Mouse (Mus musculus): ENCODE results near the gene Mtf2.
"Not testable (repeated sequence)": the region's sequence is repeated elsewhere in the genome, so short reads cannot be mapped to it uniquely, and the experiment has no call there.

Gene Mtf2

DNA sequence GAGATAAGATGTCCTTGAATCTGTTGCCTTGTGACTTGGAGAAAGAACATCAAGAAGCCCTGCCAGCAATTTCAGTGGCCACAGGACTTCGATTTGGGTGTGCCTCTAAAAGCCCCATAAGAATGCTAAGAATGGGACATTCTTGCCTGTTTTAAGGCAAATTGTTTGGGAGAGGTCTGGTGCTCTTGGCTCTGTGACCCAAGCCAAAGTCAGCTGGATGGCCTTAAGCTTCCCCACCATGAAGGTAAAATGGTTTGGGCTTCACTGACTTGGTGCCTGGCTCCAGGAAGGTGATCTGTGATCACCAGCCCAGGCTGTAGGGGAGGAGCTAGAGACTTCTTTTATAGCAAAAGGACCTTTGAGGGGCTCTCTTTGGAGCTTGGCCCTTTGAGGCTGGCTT, 13.3 kb upstream of the Mtf2 start:
- H3K27me3 ChIP-seq (ENCODE audit: control insufficient read depth, insufficient read depth, low read length, poor library complexity, severe bottlenecking): no peaks in the 10 kb centered on the region
- no peak for DNase-seq (ENCODE audit: low read depth, low spot score)
- H3K36me3 ChIP-seq (ENCODE audit: control insufficient read depth, insufficient read depth, low read length, poor library complexity, severe bottlenecking): no peaks in the 10 kb centered on the region

DNA sequence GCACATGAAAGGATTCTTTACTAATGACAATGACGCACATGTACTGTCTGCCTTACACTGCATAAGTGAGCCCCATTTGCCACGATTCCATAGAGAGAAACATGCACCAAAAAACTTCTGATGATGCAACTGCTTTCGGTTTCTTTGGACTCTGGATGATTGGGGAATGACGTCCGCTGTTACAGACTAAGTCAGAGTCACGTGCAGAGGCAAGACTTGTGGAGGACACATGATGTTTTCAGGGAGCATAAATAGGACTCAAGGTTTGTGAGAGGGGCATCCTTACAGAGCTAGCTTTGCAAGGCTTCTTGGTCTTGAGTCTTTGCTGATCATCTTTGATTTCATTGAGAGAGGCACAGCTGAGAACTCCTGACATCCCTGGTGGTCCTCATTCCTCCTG, 11.9 kb upstream of the Mtf2 start:
- Histone ChIP-seq H3K36me3 (ENCODE audit: control insufficient read depth, insufficient read depth, low read length, poor library complexity, severe bottlenecking) (no peaks in the 10 kb centered on the region), H3K27me3 (ENCODE audit: control insufficient read depth, insufficient read depth, low read length, poor library complexity, severe bottlenecking) (no peaks in the 10 kb centered on the region)
- no peak for DNase-seq (ENCODE audit: low read depth, low spot score)

DNA sequence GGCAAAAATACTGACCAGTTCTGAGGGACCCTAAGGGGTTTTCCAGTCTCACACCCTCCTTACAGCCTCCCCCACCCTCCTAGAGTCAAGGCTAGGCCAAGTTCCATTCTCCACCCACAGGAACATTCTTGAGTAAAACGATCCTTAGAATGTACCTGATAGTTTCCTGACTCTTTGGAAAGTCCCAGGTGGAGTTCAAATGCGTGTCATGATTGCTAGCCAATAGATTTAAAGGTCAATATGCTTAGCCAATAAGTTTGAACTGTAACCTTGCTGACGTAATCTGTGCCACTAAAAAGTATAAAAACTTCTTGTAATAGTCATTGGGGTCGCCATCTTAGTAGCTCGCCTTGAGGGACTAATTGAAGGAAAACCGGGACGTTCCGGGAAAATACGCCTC, 5.1 kb upstream of the Mtf2 start:
- DNase-seq (ENCODE audit: low read depth, low spot score): no peak
- H3K36me3 ChIP-seq (ENCODE audit: control insufficient read depth, insufficient read depth, low read length, poor library complexity, severe bottlenecking): no peaks in the 10 kb centered on the region
- no peaks in the 10 kb centered on the region for H3K27me3 ChIP-seq (ENCODE audit: control insufficient read depth, insufficient read depth, low read length, poor library complexity, severe bottlenecking)

DNA sequence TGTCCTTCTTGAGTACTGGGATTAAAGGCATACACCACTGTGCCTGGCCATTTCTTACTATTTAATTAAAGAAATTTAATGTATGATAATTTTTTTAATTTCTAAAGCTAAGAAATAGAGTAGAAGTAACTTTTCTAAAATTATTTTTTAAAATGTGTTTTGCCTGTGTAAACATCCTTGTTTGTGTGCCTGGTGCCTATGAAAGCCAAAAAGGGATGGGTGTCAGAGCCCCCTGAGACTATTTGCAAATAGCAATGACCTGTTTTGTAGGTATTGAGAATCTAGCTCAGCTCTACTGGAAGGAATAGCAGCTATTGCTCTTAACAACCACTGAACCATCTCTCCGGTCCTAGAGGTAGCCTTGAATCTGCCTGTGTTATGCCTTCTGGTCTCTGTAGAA, 6.8 kb downstream of the Mtf2 start:
- H3K27me3 ChIP-seq (ENCODE audit: control insufficient read depth, insufficient read depth, low read length, poor library complexity, severe bottlenecking): 0 out of 2 replicates have a peak, but pooled peaks cover 2% of the 10 kb centered on the region

DNA sequence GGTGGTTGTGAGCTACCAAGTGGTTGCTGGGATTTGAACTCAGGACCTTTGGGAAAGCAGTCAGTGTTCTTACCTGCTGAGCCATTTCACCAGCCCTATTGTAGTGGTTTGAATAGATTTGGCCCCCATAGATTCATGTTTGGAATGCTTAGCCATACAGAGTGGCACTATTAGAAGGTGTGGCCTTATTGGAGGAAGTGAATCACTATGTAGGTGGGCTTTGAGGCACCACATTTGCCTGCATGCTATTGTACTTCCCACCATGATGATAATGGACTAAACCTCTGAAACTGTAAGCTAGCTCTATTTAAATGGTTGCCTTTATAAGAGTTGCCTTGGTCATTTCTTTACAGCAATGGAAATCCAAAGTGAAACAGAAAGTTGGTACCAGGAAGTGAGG, 10.8 kb downstream of the Mtf2 start:
- H3K36me3 ChIP-seq (ENCODE audit: control insufficient read depth, insufficient read depth, low read length, poor library complexity, severe bottlenecking): 0 out of 2 replicates have a peak, but pooled peaks cover 2% of the 10 kb centered on the region
- DNase-seq (ENCODE audit: low read depth, low spot score): peak; percentile 3
- H3K27me3 ChIP-seq (ENCODE audit: control insufficient read depth, insufficient read depth, low read length, poor library complexity, severe bottlenecking): no peaks in the 10 kb centered on the region

More for the DNA sequence above, 6.8 kb downstream of the Mtf2 start:
- H3K36me3 ChIP-seq (ENCODE audit: control insufficient read depth, insufficient read depth, low read length, poor library complexity, severe bottlenecking): 0 out of 2 replicates have a peak, but pooled peaks cover 2% of the 10 kb centered on the region
- no peak for DNase-seq (ENCODE audit: low read depth, low spot score)

DNA sequence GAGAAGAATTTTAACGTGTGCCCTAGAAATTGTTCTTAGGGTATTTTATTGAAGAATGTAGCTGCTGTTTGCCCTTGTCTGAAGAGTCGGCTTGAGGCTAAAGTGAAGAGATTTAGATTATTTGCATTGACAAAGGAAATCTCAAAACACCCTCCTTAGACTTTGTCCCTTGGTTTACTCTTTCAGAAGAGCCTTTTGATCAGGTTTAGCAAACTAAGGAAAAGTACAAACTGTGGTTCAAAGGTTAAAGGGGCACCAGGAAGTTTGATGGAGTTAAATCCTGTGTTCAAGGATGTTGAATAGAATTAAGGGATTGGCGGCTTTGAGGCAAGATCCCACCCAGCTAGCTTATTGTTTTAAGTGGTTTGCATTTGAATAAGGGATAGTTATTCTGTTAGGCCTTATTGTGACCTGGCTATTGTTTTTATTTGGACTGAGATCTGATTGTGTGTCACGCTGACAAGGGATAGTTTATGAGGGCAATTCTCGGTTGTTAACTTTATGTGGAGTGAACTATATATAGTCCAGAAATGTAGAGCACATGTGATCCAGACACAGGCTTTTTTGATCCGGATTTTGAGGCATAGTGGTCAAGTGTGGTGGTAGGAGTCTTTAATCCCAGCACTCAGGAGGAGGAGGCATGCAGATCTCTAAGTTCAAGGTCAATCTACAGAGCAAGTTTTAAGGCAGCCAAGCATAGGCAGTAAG, 11.5 kb downstream of the Mtf2 start:
- no peak for DNase-seq (ENCODE audit: low read depth, low spot score)
- Histone ChIP-seq H3K27me3 (ENCODE audit: control insufficient read depth, insufficient read depth, low read length, poor library complexity, severe bottlenecking) (no peaks in the 10 kb centered on the region), H3K36me3 (ENCODE audit: control insufficient read depth, insufficient read depth, low read length, poor library complexity, severe bottlenecking) (peaks cover 2% of the 10 kb centered on the region; the same call in 1 of the 2 replicates)

DNA sequence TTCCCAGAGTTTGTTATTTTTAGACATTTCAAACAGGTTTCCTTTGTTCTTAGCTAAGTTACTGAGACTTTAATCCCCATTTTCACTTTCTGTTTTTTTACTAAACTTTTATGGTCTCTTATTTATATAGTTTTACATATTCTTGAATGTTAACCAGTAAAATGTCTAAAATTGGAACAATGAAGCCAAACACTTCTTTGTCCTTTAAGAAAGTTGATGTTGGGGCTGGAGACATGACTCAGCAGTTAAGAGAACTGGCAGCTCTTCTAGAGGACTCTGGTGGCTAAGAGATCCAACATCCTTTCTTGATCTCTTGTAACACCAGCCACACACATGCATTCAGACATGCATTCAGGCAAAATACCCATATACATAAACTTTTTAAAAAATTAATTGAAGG, 14.1 kb downstream of the Mtf2 start:
- Histone ChIP-seq H3K27me3 (ENCODE audit: control insufficient read depth, insufficient read depth, low read length, poor library complexity, severe bottlenecking) (no peaks in the 10 kb centered on the region), H3K36me3 (ENCODE audit: control insufficient read depth, insufficient read depth, low read length, poor library complexity, severe bottlenecking) (peaks cover 6% of the 10 kb centered on the region)
- no peak for DNase-seq (ENCODE audit: low read depth, low spot score)

DNA sequence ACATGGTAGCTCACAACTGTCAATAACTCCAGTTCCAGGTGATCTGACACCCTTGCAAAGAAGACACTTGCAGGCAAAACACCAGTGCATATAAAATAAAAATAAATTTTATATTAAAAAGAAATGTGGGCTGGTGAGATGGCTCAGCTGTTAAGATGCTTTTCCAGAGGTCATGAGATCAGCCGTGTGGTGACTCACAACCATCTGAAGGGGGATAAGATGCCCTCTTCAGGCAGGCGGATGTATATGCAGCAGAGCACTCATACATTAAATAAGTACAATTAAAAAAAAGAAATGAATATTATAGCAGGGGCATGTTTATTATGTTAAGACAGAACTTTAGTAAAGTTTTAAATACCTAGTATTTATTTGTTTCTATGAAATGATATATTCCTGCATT, 16.9 kb downstream of the Mtf2 start:
- peaks cover 4% of the 10 kb centered on the region for H3K36me3 ChIP-seq (ENCODE audit: control insufficient read depth, insufficient read depth, low read length, poor library complexity, severe bottlenecking)
- peak; percentile 53 for DNase-seq (ENCODE audit: low read depth, low spot score)
- no peaks in the 10 kb centered on the region for H3K27me3 ChIP-seq (ENCODE audit: control insufficient read depth, insufficient read depth, low read length, poor library complexity, severe bottlenecking)

DNA sequence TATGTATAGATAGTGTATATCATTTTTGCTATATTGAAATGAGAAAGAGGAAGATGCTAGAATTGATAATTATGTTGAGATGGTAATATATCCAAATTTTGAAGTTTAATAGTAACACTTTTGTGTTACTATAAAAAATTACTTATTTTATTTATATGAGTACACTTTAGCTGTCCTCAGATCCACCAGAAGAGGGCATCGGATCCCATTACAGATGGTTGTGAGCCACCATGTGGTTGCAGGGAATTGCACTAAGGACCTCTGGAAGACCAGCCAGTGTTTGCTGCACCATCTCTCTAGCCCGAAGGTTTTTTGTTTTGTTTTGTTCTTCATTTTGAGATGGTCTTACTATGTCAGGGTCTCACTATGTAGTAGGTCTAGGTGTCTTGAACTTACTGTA, 20.0 kb downstream of the Mtf2 start:
- peak; percentile 17 for DNase-seq (ENCODE audit: low read depth, low spot score)
- Histone ChIP-seq H3K36me3 (ENCODE audit: control insufficient read depth, insufficient read depth, low read length, poor library complexity, severe bottlenecking) (peaks cover 9% of the 10 kb centered on the region), H3K27me3 (ENCODE audit: control insufficient read depth, insufficient read depth, low read length, poor library complexity, severe bottlenecking) (no peaks in the 10 kb centered on the region)

DNA sequence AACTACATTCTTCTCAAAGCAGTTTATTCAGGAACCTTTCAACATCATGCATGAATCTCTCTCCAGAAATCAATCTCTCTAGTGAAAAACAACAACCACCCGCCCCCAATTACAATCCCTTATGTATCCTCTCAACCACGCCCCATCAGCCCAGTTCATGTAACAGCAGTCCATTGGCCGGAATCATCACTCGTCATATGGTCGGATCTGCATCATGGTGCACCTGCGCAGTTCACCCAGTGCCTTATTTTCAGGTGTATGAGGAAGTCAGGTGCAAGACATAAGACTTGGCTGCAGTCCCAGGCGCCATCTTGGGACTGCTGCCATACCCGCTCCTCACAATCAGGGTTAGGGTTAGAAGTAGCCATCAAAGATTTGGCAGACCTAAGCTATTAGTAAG, 27.3 kb downstream of the Mtf2 start:
- not testable (repeated sequence) for H3K27me3 ChIP-seq (ENCODE audit: control insufficient read depth, insufficient read depth, low read length, poor library complexity, severe bottlenecking); DNase-seq (ENCODE audit: low read depth, low spot score)
- H3K36me3 ChIP-seq (ENCODE audit: control insufficient read depth, insufficient read depth, low read length, poor library complexity, severe bottlenecking): peaks cover 11% of the 10 kb centered on the region; the same call in 1 of the 2 replicates

DNA sequence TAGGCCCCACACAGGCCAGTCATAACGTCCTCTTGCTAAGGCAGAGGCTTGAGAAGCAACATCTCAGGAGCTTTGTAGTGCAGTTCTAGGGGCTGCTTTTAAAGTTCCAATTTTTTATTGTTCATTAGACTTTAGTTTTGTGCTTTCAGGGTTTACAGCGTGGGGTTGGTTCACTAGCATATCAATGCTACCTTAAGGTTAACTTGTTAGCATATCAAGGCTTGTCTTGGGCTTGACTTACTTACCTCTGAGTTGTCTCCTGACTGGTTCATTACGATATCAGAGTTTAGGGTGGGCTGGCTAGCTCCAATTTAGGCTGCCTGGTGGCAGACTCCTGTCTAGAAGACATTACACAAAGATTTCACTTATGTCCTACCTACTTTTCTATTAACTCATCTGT, 32.2 kb downstream of the Mtf2 start:
- peaks cover 6% of the 10 kb centered on the region for H3K36me3 ChIP-seq (ENCODE audit: control insufficient read depth, insufficient read depth, low read length, poor library complexity, severe bottlenecking)
- H3K27me3 ChIP-seq (ENCODE audit: control insufficient read depth, insufficient read depth, low read length, poor library complexity, severe bottlenecking): no peaks in the 10 kb centered on the region
- no peak for DNase-seq (ENCODE audit: low read depth, low spot score)

DNA sequence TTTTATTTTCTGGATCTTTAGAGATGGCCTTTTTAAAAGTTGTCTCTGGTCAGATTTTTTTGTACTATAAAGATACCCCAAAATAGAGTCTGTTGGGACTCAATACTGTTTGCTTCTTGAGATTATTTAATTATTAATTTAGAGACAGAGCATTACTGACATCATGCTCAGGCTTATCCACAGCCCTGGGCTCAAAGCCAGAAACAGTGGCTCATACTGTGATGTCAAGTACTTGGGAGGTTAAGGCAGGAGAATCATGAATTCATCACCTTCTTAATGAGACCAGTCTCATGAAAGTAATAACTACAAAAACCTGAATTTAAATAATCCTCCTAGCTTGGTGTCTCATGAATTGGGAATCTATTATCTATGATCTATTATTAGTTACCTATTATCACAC, 34.7 kb downstream of the Mtf2 start:
- DNase-seq (ENCODE audit: low read depth, low spot score): no peak
- H3K27me3 ChIP-seq (ENCODE audit: control insufficient read depth, insufficient read depth, low read length, poor library complexity, severe bottlenecking): no peaks in the 10 kb centered on the region
- peaks cover 9% of the 10 kb centered on the region for H3K36me3 ChIP-seq (ENCODE audit: control insufficient read depth, insufficient read depth, low read length, poor library complexity, severe bottlenecking)

DNA sequence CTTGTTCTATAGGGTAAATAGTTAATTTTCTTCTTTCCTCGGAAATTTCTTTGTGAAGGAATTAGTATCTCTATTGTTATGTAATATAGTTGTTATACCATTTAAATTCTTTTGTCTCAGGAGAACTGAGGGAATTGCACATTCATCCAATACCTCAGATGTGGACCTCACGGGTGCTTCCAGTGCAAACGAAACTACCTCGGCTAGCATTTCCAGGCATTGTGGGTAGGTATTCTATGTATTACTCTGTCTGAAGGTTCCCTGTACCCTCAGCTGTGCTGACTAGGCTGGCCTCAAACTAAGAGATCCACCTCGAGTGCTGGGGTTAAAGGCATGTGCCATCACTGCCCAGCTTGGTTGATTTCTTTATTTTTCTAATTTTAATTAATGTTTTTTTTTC, 38.8 kb downstream of the Mtf2 start:
- no peak for DNase-seq (ENCODE audit: low read depth, low spot score)
- Histone ChIP-seq H3K27me3 (ENCODE audit: control insufficient read depth, insufficient read depth, low read length, poor library complexity, severe bottlenecking) (no peaks in the 10 kb centered on the region), H3K36me3 (ENCODE audit: control insufficient read depth, insufficient read depth, low read length, poor library complexity, severe bottlenecking) (peaks cover 14% of the 10 kb centered on the region)

DNA sequence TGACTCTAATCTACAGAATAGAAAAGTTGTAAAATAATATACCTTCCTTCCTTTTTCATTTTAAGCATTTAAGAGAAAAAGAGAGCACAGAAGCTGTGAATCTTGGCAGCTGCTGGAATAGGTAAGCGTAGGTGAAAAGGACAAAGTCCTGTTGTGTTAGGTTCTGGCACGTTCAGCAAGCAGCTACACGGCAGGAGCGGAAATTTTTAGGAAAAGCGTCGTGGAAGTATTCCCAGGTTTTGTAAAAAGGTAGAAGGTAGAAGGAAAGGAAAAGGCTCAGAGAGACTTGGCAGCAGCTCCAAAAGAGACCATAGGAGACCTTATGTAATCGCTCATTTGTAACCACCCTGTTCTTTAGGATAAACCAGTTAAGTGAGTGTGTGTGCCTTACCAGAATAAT, 43.9 kb downstream of the Mtf2 start:
- DNase-seq (ENCODE audit: low read depth, low spot score): no peak
- H3K36me3 ChIP-seq (ENCODE audit: control insufficient read depth, insufficient read depth, low read length, poor library complexity, severe bottlenecking): peaks cover 10% of the 10 kb centered on the region; the same call in 1 of the 2 replicates
- H3K27me3 ChIP-seq (ENCODE audit: control insufficient read depth, insufficient read depth, low read length, poor library complexity, severe bottlenecking): no peaks in the 10 kb centered on the region

DNA sequence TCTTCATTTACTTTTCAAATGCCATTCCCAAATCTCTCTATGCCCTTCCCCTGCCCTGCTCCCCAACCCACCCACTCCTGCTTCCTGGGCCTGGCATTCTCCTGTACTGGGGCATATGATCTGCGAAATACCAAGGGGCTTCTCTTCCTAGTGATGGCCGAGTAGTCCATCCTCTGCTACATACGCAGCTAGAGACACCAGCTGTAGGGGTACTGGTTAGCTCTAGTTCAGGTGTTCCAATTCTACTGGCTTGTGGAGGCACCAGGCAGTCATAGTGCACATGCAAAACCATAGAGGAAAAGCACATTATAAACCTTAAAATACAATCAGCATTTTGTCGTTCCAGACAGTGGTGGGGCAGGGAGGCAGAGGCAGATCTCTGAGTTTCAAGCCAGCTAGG, 52.2 kb downstream of the Mtf2 start:
- no peak for DNase-seq (ENCODE audit: low read depth, low spot score)
- Histone ChIP-seq H3K36me3 (ENCODE audit: control insufficient read depth, insufficient read depth, low read length, poor library complexity, severe bottlenecking) (peaks cover 4% of the 10 kb centered on the region; the same call in 1 of the 2 replicates), H3K27me3 (ENCODE audit: control insufficient read depth, insufficient read depth, low read length, poor library complexity, severe bottlenecking) (no peaks in the 10 kb centered on the region)

Measured in splenic B cell, adult 2 months (primary cell).